Mouse (Mus musculus): ENCODE results near the gene Lmtk3. TPM values are rescaled to one million over a fixed set of nuclear protein-coding genes. Genes with fewer than 3 reads are reported as not detected.

Lmtk3 gene
- under 1 TPM; 0.12 to 0.25 TPM for polyA plus RNA-seq (2012; fragmentation: generic; extraction: Trizol)

DNA sequence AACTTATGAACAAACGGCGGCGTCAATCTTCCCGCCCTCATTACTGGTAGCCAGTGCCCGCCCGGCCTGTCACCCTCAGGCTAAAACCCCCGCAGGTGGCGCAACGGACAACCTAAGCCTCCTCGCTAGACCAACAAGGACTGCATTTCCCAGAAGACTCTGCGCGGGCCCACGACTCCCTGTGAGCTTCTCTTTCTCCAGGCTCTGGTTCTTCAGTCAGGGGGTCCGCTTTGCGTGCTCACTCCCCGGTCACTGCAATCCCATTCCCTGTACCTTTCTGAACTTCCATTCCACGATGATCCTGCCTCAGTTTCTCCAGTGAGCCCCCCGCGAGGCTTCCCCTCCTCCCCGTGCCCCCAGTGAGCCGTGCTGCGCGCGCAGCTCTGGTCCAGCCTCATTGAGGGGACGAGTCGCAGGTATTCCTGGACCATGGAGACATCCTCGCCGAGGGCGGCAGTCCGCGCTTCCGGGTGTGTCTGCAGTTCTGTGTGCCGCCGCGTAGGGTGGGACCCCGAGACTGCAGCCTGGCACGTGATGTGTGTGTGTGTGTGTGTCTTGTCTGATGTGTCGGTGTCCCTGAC, at the start of gene Lmtk3:
TSS of gene Lmtk3 (plus strand) at position 228 of the 581 bp plus-strand sequence.

DNA sequence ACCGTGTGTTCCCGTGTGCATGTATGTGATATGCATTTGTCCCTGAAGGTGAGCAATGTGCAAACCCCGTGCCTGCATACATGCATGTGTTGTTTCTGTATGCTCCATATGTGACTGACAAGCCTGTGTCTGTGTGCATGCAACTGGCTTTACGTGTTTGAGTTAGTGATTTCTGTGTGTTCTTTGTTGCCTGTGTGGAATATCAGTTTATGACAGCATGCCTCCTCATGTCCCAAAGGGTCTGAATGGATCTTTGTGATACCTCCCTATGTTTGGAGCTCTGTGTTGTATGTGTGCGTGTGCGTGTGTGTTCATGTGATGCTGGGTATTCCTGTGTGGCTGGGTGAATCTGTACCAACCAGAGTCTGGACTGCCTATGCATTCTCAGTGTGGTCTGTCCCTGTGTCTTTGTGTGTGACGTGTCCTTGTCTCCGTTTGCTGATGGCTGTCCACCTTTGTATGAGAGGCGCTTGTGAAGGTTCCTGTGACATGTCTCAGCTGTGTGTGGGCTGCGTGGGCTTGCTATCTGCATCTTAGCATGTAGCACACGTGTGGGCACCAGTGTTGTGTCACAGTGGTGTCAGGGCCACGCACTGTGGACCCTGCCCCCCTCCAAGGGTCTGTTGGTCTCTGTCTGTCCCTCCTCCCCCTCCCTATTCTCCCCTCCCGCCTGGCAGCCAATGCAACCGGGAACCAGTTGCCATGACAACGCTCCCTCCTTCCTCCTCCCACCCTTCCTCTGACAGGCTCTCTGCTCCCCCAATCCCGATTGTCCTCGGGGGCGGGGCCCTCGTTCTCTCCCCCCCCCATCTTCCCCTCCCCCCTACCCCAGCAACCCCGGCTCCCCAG, 1.2 kb downstream of the Lmtk3 start, which contains the start of gene Sult2b1:
TSS of gene Sult2b1 (minus strand) at position 146 of the 849 bp plus-strand sequence.

GRCm38 (mm10) chr7:45813787-45814779, 30.5 kb downstream of the Lmtk3 start, which contains the start of gene Cyth2:
Gene Cyth2 (minus strand): TSS chr7:45814581.

DNA sequence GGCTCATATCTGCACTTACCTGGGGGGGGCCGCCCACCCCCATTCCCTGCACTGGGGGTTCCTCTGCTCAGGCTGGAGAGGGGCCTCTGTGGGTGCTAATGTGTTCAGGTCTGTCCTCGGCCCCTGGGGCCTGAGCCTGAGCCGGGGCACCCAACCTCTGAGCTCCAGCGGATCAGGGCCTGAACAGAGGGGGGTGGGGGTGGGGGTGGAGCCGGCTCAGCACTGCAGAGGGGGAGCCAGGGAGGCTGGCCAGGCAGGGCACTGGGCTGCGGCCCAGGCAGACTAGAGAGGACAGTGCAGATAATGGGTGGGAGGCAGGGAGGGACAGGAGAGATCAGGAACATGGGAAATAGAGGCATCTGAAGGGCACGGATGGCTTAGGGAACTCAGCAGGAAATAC, 41.1 kb downstream of the Lmtk3 start, which contains the start of gene Kcnj14:
TSS of gene Kcnj14 (minus strand) at position 185 of the 400 bp plus-strand sequence.

GRCm38 (mm10) chr7:45830427-45831127, 47.0 kb downstream of the Lmtk3 start, which contains the start of gene Grwd1:
Gene Grwd1 (minus strand): TSS chr7:45830944.

Other genes starting within 250 kb of the Lmtk3 start
- gene Hsd17b14, start 228.8 kb upstream of the Lmtk3 start, polyA plus RNA-seq (2012; fragmentation: generic; extraction: Trizol), result 1 to 10 TPM in 1 of 2 experiments, under 1 TPM in 1; 0.71 to 5.8 TPM
- gene Bcat2, start 213.6 kb upstream of the Lmtk3 start, polyA plus RNA-seq (2012; fragmentation: generic; extraction: Trizol), result 10 to 100 TPM; 37.7 to 68.6 TPM
- under 1 TPM in 1 of 2 experiments, not detected in 1; 0.27 TPM for gene Fgf21, start 168.2 kb upstream of the Lmtk3 start, polyA plus RNA-seq (2012; fragmentation: generic; extraction: Trizol)
- gene Fut1, start 166.4 kb upstream of the Lmtk3 start, polyA plus RNA-seq (2012; fragmentation: generic; extraction: Trizol), result not detected
- not detected for gene Izumo1, start 161.9 kb upstream of the Lmtk3 start, polyA plus RNA-seq (2012; fragmentation: generic; extraction: Trizol)
- gene Rasip1, start 156.2 kb upstream of the Lmtk3 start, polyA plus RNA-seq (2012; fragmentation: generic; extraction: Trizol), result under 1 TPM; 0.05 to 0.07 TPM
- gene Mamstr, start 143.8 kb upstream of the Lmtk3 start, polyA plus RNA-seq (2012; fragmentation: generic; extraction: Trizol), result 1 to 10 TPM in 1 of 2 experiments, under 1 TPM in 1; 0.05 to 1.3 TPM
- gene Fut2, start 117.3 kb upstream of the Lmtk3 start, polyA plus RNA-seq (2012; fragmentation: generic; extraction: Trizol), result under 1 TPM in 1 of 2 experiments, not detected in 1; 0.06 TPM
- 1 to 10 TPM in 1 of 2 experiments, under 1 TPM in 1; 0.04 to 3.3 TPM for gene Ntn5, start 99.7 kb upstream of the Lmtk3 start, polyA plus RNA-seq (2012; fragmentation: generic; extraction: Trizol)
- gene Sec1, start 89.3 kb upstream of the Lmtk3 start, polyA plus RNA-seq (2012; fragmentation: generic; extraction: Trizol), result 1 to 10 TPM in 1 of 2 experiments, under 1 TPM in 1; 0.42 to 1.3 TPM
- gene Car11, start 83.9 kb upstream of the Lmtk3 start, polyA plus RNA-seq (2012; fragmentation: generic; extraction: Trizol), result 10 to 100 TPM in 1 of 2 experiments, under 1 TPM in 1; 0.81 to 21.1 TPM
- 10 to 100 TPM; 13.0 to 47.5 TPM for gene Dbp, start 78.7 kb upstream of the Lmtk3 start, polyA plus RNA-seq (2012; fragmentation: generic; extraction: Trizol)
- gene Rpl18, start 68.3 kb upstream of the Lmtk3 start, polyA plus RNA-seq (2012; fragmentation: generic; extraction: Trizol), result 1,000 to 10,000 TPM; 3,564 to 8,503 TPM
- gene Sphk2, start 65.7 kb upstream of the Lmtk3 start, polyA plus RNA-seq (2012; fragmentation: generic; extraction: Trizol), result 10 to 100 TPM; 13.6 to 20.8 TPM
- gene Fam83e, start 62.5 kb upstream of the Lmtk3 start, polyA plus RNA-seq (2012; fragmentation: generic; extraction: Trizol), result under 1 TPM; 0.05 to 0.09 TPM
- gene Spaca4, start 57.9 kb upstream of the Lmtk3 start, polyA plus RNA-seq (2012; fragmentation: generic; extraction: Trizol), result under 1 TPM in 1 of 2 experiments, not detected in 1; 0.12 TPM
- gene Sult2b1, start 931 bp downstream of the Lmtk3 start, polyA plus RNA-seq (2012; fragmentation: generic; extraction: Trizol), result under 1 TPM; 0.11 to 0.41 TPM
- gene Cyth2, start 30.8 kb downstream of the Lmtk3 start, polyA plus RNA-seq (2012; fragmentation: generic; extraction: Trizol), result 100 to 1,000 TPM; 107 to 115 TPM
- gene Kcnj14, start 41.0 kb downstream of the Lmtk3 start, polyA plus RNA-seq (2012; fragmentation: generic; extraction: Trizol), result under 1 TPM; 0.09 to 0.12 TPM
- 10 to 100 TPM; 21.2 to 84.5 TPM for gene Grwd1, start 47.2 kb downstream of the Lmtk3 start, polyA plus RNA-seq (2012; fragmentation: generic; extraction: Trizol)
- 100 to 1,000 TPM; 128 to 197 TPM for gene Kdelr1, start 89.0 kb downstream of the Lmtk3 start, polyA plus RNA-seq (2012; fragmentation: generic; extraction: Trizol)
- 1 to 10 TPM in 1 of 2 experiments, under 1 TPM in 1; 0.42 to 2.0 TPM for gene Grin2d, start 94.6 kb downstream of the Lmtk3 start, polyA plus RNA-seq (2012; fragmentation: generic; extraction: Trizol)
- 1 to 10 TPM in 1 of 2 experiments, under 1 TPM in 1; 0.63 to 2.8 TPM for gene Syngr4, start 113.0 kb downstream of the Lmtk3 start, polyA plus RNA-seq (2012; fragmentation: generic; extraction: Trizol)
- gene Tmem143, start 113.2 kb downstream of the Lmtk3 start, polyA plus RNA-seq (2012; fragmentation: generic; extraction: Trizol), result 10 to 100 TPM in 1 of 2 experiments, 1 to 10 TPM in 1; 6.6 to 20.6 TPM
- gene Emp3, start 137.7 kb downstream of the Lmtk3 start, polyA plus RNA-seq (2012; fragmentation: generic; extraction: Trizol), result 1,000 to 10,000 TPM in 1 of 2 experiments, 100 to 1,000 TPM in 1; 899 to 1,094 TPM
- under 1 TPM; 0.41 to 0.73 TPM for gene Ccdc114, start 140.3 kb downstream of the Lmtk3 start, polyA plus RNA-seq (2012; fragmentation: generic; extraction: Trizol)
- under 1 TPM in 1 of 2 experiments, not detected in 1; 0.01 TPM for gene Abcc6, start 246.6 kb downstream of the Lmtk3 start, polyA plus RNA-seq (2012; fragmentation: generic; extraction: Trizol)
- 10 to 100 TPM; 22.3 to 32.0 TPM for gene Nomo1, start 250.0 kb downstream of the Lmtk3 start, polyA plus RNA-seq (2012; fragmentation: generic; extraction: Trizol)